Mouse (Mus musculus) cortical plate, adult 2 months (tissue): ENCODE data around the gene 9130230L23Rik.

Source experiments
- CTCF ChIP-seq: fragments of 200-500 bp; IDR thresholded peaks from 2 replicates; pipeline ENCODE4 v1.5.1; 2011; ENCODE audit warnings: mild to moderate bottlenecking, control low read depth, low read length; ENCODE audit not compliant: insufficient read depth; ENCODE audit errors: extremely low read depth
- POLR2A ChIP-seq: fragments of 200-500 bp; IDR thresholded peaks from 2 replicates; pipeline ENCODE4 v1.6.1; 2011; ENCODE audit warnings: mild to moderate bottlenecking, low read length, control low read depth; ENCODE audit not compliant: insufficient read depth; ENCODE audit errors: extremely low read depth

DNA sequence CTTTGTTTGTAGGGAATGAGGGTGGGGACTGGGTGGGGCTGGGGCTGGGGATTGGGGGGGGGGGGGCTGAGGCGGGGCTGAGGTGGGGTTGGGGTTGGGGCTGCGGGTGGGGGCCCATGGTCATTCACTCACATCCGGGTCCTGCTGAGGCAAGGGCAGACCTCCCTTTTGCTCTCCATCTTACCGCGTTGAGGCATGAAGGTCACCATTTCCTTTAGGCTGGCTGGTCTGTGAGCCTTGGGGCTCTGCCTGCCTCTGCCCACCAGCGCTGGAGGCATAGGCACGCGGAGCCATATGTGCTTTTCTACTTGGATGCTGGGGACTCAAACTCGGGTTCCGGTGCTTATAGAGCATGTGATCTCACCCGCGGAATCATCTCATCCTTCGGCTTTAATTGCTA lies 28.4 kb downstream of the 9130230L23Rik start:
- TF ChIP-seq POLR2A (no peak), CTCF (no peak)
